Mouse (Mus musculus) liver, adult 2 months (tissue): ENCODE results near the gene Crabp2.

Experiments used
- CTCF ChIP-seq: fragments of 200-500 bp; IDR thresholded peaks from 2 replicates; pipeline ENCODE4 v1.5.1; 2011; ENCODE audit warnings: low read depth, low read length, control low read depth
- POLR2A ChIP-seq: fragments of 200-500 bp; IDR thresholded peaks from 2 replicates; pipeline ENCODE4 v1.6.1; 2011; ENCODE audit warnings: low read length, control low read depth; ENCODE audit not compliant: insufficient read depth; ENCODE audit errors: extremely low read depth

DNA sequence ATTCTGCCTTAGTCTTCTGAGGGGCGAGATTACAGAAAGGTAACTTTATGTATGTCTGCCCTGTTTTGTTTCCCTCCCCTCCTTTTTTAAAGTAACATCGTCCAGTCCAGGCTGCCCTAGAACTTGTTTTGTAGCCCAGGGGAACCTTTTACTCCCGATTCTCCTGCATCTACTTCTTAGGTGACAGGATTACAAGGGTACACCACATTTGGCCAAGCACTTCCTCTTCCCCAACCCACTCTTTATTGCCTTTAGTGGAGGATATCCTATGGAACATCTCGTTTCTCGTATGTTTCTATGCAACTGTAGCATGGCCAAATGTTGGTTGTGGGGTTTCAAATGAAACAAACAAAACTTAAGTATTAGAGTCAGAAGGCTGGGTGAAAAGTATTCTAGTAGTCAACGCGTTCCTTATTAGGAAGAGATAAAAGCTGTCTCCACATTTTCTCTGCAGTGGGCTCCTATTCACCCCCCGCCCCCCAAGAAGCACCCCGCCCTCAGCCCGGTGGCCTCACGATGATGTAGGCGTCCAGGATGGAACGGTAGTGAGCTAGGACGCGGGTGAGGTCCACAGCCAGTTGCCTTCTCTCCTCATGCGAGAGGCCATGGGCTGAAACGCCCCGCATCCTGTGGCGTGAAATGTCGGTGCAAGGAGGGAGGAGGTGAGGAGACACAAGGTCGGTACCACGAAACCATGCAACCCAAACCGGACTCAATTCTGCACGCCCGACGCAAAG, 19.0 kb upstream of the Crabp2 start:
- TF ChIP-seq CTCF, result no peak
- no peak for TF ChIP-seq POLR2A
